Mouse (Mus musculus) lung, postnatal 25 days (tissue): Measurements from ENCODE around the gene Zzef1.
"Not testable (repeated sequence)": the region's sequence is repeated elsewhere in the genome, so short reads cannot be mapped to it uniquely, and the experiment has no call there.

ENCODE experiments used
- DNase-seq: peaks from one replicate; pipeline ENCODE4 v3.0.0; 2022; ENCODE audit warnings: low spot score

Zzef1 gene

GRCm38 (mm10) chr11:72795455-72796295 is at the start of gene Zzef1, which contains the start of gene Cyb5d2:
Gene Zzef1, plus strand, starts transcription at chr11:72796226.
Gene Cyb5d2, minus strand, starts transcription at chr11:72796142.
- peak; percentile 98 for DNase-seq

GRCm38 (mm10) chr11:72751956-72752355 is 44.1 kb upstream of the Zzef1 start:
- peak; percentile 14 for DNase-seq

- no peak for DNase-seq
Observed at GRCm38 (mm10) chr11:72758316-72758715, 37.7 kb upstream of the Zzef1 start.

GRCm38 (mm10) chr11:72759581-72759980 is 36.4 kb upstream of the Zzef1 start:
- no peak for DNase-seq

- DNase-seq: no peak
Observed at GRCm38 (mm10) chr11:72760781-72761180, 35.2 kb upstream of the Zzef1 start.

- no peak for DNase-seq
Observed at GRCm38 (mm10) chr11:72764270-72764669, 31.8 kb upstream of the Zzef1 start.

- no peak for DNase-seq
Observed at GRCm38 (mm10) chr11:72767716-72768115, 28.3 kb upstream of the Zzef1 start.

- no peak for DNase-seq
Observed at GRCm38 (mm10) chr11:72769061-72769460, 27.0 kb upstream of the Zzef1 start.

GRCm38 (mm10) chr11:72770324-72770723 is 25.7 kb upstream of the Zzef1 start:
- DNase-seq: no peak

GRCm38 (mm10) chr11:72770816-72771215 is 25.2 kb upstream of the Zzef1 start:
- no peak for DNase-seq

- peak; percentile 4 for DNase-seq
Observed at GRCm38 (mm10) chr11:72771461-72771860, 24.6 kb upstream of the Zzef1 start.

- DNase-seq: not testable (repeated sequence)
Observed at GRCm38 (mm10) chr11:72772611-72773010, 23.4 kb upstream of the Zzef1 start.

- DNase-seq: no peak
Observed at GRCm38 (mm10) chr11:72778957-72779356, 17.1 kb upstream of the Zzef1 start.

- DNase-seq: peak; percentile 9
Observed at GRCm38 (mm10) chr11:72782103-72782502, 13.9 kb upstream of the Zzef1 start.

GRCm38 (mm10) chr11:72782503-72782902 is 13.5 kb upstream of the Zzef1 start:
- DNase-seq: no peak

GRCm38 (mm10) chr11:72792033-72792432 is 4.0 kb upstream of the Zzef1 start:
- no peak for DNase-seq

GRCm38 (mm10) chr11:72795149-72795454 is 924 bp upstream of the Zzef1 start:
- no peak for DNase-seq

- DNase-seq: peak; percentile 16
Observed at GRCm38 (mm10) chr11:72796296-72796687, 266 bp downstream of the Zzef1 start.

- DNase-seq: no peak
Observed at GRCm38 (mm10) chr11:72796773-72797338, 830 bp downstream of the Zzef1 start.

GRCm38 (mm10) chr11:72798112-72798511 is 2.1 kb downstream of the Zzef1 start:
- DNase-seq: no peak

- no peak for DNase-seq
Observed at GRCm38 (mm10) chr11:72801182-72801581, 5.2 kb downstream of the Zzef1 start.

- peak; percentile 12 for DNase-seq
Observed at GRCm38 (mm10) chr11:72803038-72803437, 7.0 kb downstream of the Zzef1 start.

GRCm38 (mm10) chr11:72804586-72804985 is 8.6 kb downstream of the Zzef1 start:
- DNase-seq: peak; percentile 31

GRCm38 (mm10) chr11:72805232-72805631 is 9.2 kb downstream of the Zzef1 start:
- no peak for DNase-seq
